Mouse (Mus musculus): ENCODE results near the gene 0610010K14Rik.

DNA sequence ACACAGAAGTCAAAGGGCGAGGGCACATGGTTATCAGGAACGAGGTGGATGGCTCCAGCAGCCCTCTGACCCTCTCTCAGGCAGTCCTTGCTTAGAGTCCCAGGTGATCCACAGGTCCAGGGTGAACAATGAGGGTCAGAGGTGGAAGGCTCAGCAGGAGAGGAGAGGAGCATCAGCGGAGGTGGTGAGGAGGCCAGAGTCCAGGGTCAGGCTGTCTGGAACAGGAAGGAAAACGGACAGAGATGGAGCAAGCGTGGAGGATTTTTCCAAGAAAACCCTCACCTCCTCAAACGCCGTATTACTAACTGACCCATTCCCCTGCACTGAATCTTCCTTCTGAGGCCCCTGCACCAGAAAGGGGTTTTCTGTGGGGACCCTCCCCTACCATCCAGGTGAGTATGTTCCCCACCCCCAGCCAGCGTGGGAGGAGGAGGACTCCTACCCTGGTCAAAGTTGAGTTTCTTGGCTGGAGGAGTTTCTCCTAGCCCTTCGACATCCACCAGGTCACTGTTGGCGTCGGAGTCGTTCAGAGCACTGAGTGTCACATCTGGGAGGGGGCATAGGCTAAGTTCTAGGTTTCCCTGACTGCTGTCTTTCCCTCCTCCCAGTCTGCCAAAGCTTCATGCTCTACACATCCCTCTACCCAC is 2.3 kb downstream of the 0610010K14Rik start:
- TF ChIP-seq CTCF (IDR thresholded peaks at IDR 0.05; ENCODE audit: low read depth, low read length) (no peak), POLR2A (IDR thresholded peaks at IDR 0.05; ENCODE audit: insufficient read depth, low read length) (no peak), EP300 (IDR thresholded peaks at IDR 0.05; ENCODE audit: insufficient read depth, low read depth, low read length) (no peak)

Measured in ES-Bruce4 (cell line).